Mouse (Mus musculus) adrenal gland, postnatal 10 days (tissue): ENCODE data around the gene Srsf5. TPM values are rescaled to one million over a fixed set of nuclear protein-coding genes. Genes with fewer than 3 reads are reported as not detected.

ENCODE experiments used
- DNase-seq: peaks from one replicate; pipeline ENCODE4 v3.0.0; 2021; ENCODE audit warnings: mixed read lengths
- total RNA-seq, 2 experiments: library from RNA; stranded (reverse); gene quantifications; 2 replicates each; pipeline ENCODE4 v1.2.3; 2021

Gene Srsf5
- total RNA-seq, 2 experiments from 2014 or later, result 303 to 435 TPM

GRCm38 (mm10) chr12:80995326-80995725 lies 50.0 kb downstream of the Srsf5 start:
- DNase-seq, result no peak

DNA sequence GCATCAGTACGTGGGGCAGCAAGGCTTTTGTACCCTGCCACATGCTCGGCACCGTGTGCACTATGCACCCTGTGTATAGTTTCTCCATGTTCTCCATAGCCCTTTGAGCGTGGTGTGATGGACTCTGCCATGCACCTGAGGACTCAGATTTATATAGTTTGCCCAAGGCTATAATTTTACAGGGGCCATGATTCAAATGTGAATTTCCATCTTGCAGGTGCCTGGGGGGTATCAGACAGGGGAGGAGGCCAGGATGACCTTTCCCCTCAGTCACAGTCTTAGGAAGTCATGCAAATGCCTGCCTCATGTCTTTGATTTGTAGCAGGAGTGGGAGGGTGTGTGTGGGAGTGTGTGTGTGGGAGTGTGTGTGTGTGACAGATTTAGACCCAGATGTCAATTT lies 52.3 kb downstream of the Srsf5 start:
- no peak for DNase-seq

- no peak for DNase-seq
These were observed 53.4 kb downstream of the Srsf5 start for GRCm38 (mm10) chr12:80998528-80999221.

Other genes with a start within 250 kb of the Srsf5 start
- under 1 TPM; 0.06 to 0.12 TPM for gene Ccdc177, start 184.8 kb upstream of the Srsf5 start, total RNA-seq
- gene Susd6, start 155.0 kb upstream of the Srsf5 start, total RNA-seq, result 10 to 100 TPM; 41.7 to 42.1 TPM
- gene Slc10a1, start 23.2 kb downstream of the Srsf5 start, total RNA-seq, result 10 to 100 TPM; 24.7 to 77.6 TPM
- gene Smoc1, start 81.3 kb downstream of the Srsf5 start, total RNA-seq, result 10 to 100 TPM; 39.9 to 43.5 TPM